Mouse (Mus musculus) ovary, adult 18-20 months (tissue): ENCODE results near the gene Lrp2bp.
A peak's percentile ranks its signal among the peaks of the same experiment; 100 is the strongest.

Source experiments
- DNase-seq: peaks from one replicate; pipeline ENCODE4 v3.0.0; 2022; ENCODE audit warnings: low spot score, mixed read lengths

Lrp2bp gene

GRCm38 (mm10) chr8:45999138-45999783 is at the start of gene Lrp2bp:
TSS of gene Lrp2bp (plus strand) at chr8:45999303.
- no peak for DNase-seq

GRCm38 (mm10) chr8:45950622-45951021 is 48.5 kb upstream of the Lrp2bp start:
- DNase-seq, result no peak

- no peak for DNase-seq
Observed at GRCm38 (mm10) chr8:45970894-45971293, 28.2 kb upstream of the Lrp2bp start.

GRCm38 (mm10) chr8:45973988-45974505 is 25.1 kb upstream of the Lrp2bp start:
- no peak for DNase-seq

- peak; percentile 94 for DNase-seq
Observed at GRCm38 (mm10) chr8:45975126-45975836, 23.8 kb upstream of the Lrp2bp start, which contains the start of the genes 1700029J07Rik and Ufsp2. TSS of gene 1700029J07Rik (minus strand) at chr8:45975252. TSS of gene Ufsp2 (plus strand) at chr8:45975528.

GRCm38 (mm10) chr8:45975837-45976468 is 23.1 kb upstream of the Lrp2bp start:
- no peak for DNase-seq

- no peak for DNase-seq
Observed at GRCm38 (mm10) chr8:45986665-45987064, 12.4 kb upstream of the Lrp2bp start.

GRCm38 (mm10) chr8:45988189-45988588 is 10.9 kb upstream of the Lrp2bp start:
- no peak for DNase-seq

- no peak for DNase-seq
Observed at GRCm38 (mm10) chr8:45990631-45991310, 8.3 kb upstream of the Lrp2bp start.

- DNase-seq, result no peak
Observed at GRCm38 (mm10) chr8:45994111-45994510, 5.0 kb upstream of the Lrp2bp start.

- DNase-seq, result no peak
Observed at GRCm38 (mm10) chr8:45995576-45995975, 3.5 kb upstream of the Lrp2bp start.

- DNase-seq, result no peak
Observed at GRCm38 (mm10) chr8:45998228-45998627, 875 bp upstream of the Lrp2bp start.

- DNase-seq, result peak; percentile 98
Observed at GRCm38 (mm10) chr8:45999784-46000705, 942 bp downstream of the Lrp2bp start.

- DNase-seq, result no peak
Observed at GRCm38 (mm10) chr8:46005596-46005995, 6.5 kb downstream of the Lrp2bp start, which contains the start of gene Ankrd37. TSS of gene Ankrd37 (minus strand) at chr8:46005707.

- no peak for DNase-seq
Observed at GRCm38 (mm10) chr8:46007050-46007672, 8.1 kb downstream of the Lrp2bp start.

GRCm38 (mm10) chr8:46010306-46010705 is 11.2 kb downstream of the Lrp2bp start:
- DNase-seq, result no peak

GRCm38 (mm10) chr8:46010746-46011680 is 11.9 kb downstream of the Lrp2bp start:
- DNase-seq, result no peak

- no peak for DNase-seq
Observed at GRCm38 (mm10) chr8:46022203-46022602, 23.1 kb downstream of the Lrp2bp start.

- DNase-seq, result no peak
Observed at GRCm38 (mm10) chr8:46022758-46023157, 23.7 kb downstream of the Lrp2bp start.
